Mouse (Mus musculus) layer of hippocampus, adult 8-10 months (tissue): Measurements from ENCODE around the gene Atrnl1. TPM values are rescaled to one million over a fixed set of nuclear protein-coding genes. Genes with fewer than 3 reads are reported as not detected.
A peak's percentile ranks its signal among the peaks of the same experiment; 100 is the strongest.
"Not testable (repeated sequence)": the region's sequence is repeated elsewhere in the genome, so short reads cannot be mapped to it uniquely, and the experiment has no call there.

ENCODE experiments used
- DNase-seq, 2 experiments: peaks; one replicate each; pipeline ENCODE4 v3.0.0; 2022; ENCODE audit warnings: low spot score in 2 of 2
- total RNA-seq, 4 experiments: library from RNA; stranded (reverse); gene quantifications; 2 replicates each; pipeline ENCODE4 v1.2.4; 2022

The Atrnl1 gene
- total RNA-seq, 4 experiments from 2014 or later, result 60.7 to 70.3 (median 65.2) TPM

DNA sequence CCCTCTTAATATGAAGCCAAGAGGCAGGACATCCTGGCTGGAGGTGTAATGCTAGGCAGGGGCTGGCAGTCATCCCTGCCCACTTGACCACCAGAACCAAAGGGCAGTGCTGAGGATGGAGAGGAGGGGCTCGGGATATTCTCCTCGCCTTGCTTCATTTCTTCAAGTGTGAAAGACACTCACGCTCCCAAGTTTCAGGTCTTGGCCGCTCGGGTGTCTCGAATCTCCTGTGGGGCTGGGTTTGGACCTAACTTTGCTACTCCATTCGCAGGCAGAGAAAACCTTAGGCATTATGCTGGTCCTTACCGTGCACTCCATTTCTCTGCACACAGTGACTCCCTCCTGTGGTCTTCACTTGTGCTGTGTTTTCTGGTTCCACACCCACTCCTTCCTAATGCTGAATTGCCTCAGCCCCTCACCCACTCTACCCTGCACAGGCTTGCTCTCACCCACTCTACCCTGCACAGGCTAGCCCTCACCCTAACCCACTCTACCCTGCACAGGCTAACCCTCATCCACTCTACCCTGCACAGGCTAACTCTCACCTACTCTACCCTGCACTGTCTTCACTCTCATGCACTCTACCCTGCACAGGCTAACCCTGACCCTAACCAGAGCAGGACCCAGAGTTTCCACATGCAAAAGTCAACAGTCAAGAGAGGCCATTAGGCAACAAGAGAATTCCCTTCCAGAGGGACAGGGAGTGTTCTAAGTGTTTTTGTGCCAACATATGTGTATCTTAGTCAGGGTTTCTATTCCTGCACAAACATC is 410.9 kb downstream of the Atrnl1 start:
- DNase-seq, result no peak

DNA sequence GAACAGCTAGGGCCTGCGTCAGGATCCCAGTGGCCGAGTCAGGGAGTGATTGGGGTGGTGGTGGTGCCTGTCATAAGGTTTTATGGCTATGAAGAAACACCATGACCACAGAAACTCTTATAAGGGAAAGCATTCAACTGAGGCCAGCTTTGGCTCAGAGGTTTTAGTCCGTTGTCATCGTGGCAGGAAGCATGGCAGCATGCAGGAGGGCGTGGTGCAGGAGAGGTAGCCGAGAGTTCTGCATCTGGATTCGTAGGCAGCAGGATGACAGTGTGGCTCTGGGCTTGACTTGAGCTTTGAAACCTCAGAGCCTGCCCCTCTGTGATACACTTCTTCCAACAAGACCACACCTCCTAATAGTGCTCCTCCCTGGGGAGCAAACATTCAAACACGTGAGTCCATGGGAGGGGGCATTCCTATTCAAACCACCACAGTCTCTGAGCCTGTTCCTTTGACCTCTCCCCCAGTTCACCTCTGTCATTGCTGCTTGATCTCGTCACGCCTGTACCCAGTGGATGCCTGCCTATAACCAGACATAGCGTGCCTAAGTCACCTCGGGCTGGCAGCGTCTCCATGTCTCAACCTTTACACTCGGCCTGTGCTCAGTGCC is 412.5 kb downstream of the Atrnl1 start:
- DNase-seq, result no peak

GRCm38 (mm10) chr19:58025053-58025452 is 414.2 kb downstream of the Atrnl1 start:
- peak in 1 of 2 experiments; percentile 20 for DNase-seq

DNA sequence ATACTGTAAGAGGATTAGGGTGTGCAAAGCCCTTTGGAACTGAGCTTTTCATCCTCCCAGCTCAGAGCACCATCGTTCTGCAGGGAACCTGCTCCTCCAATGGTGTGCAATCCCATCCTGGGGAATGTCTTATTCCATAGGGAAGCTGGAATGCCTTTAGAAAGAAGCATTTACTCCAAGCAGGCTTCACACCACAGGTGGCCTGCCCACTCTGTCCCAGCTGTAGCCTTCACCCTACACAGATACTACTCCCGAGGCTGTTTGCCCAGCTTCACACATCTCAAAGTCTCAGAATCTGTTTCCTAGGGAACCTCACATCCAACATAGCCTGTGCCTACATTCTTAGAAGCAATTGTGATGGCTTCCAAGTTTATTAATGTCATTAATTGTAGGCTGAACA is 418.8 kb downstream of the Atrnl1 start:
- peak; percentile 18 to 43 for DNase-seq

DNA sequence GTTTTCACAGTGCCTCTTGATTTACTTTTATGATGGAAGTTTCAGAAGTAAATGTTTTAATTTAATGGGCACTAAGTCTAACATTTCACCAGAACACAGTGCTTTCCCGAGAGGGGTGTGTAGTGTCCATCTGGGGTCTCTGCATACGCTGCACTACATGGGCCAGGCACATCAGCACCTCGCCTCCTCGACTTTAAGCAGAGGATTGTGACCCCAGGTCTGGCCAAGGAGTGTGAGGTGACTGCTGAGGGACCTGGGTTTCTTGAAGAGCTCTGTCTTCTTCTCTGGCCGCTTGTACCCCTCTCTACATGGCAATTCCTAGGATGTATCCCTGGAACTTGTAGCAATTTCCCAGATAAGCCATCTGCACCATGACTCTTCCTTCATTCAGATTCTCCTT is 422.4 kb downstream of the Atrnl1 start:
- DNase-seq, result no peak

DNA sequence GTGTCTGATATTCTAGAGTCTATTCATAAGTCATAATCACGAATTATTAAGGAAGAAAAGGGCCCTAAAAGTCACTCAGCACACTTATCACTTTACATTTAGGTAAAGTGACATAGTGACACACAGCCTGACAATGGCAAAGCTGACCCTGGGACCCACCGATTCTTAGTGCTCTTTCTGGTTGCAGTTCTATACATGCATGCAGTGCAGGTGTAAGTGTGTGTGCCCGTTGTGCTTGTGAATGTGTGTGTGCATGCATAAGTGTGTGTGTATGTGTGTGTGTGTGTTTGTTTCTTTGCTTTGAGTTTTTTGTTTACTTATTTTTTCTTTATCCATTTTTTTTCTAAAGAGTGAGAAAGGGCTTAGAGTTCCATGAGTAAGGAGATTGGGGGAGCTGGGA is 425.3 kb downstream of the Atrnl1 start:
- DNase-seq, result no peak

DNA sequence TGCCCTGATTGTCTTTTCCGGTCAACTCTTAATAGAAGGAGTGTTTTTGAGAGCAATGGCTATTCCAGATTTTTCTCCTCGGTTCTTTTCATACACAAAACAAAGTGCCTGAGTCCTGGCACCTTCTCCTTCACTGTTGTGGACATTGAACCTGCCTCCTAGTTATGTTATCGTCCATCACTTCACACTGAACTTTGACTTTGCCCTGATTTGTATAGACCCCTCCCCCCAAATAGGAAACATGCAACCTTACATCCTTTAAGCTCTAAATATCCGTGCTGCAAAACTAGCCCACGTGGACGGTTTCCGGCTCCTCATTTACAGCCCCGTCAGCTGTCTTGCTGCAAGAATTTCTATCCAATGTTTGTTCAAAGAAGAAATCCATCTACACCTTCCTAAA is 432.3 kb downstream of the Atrnl1 start:
- no peak for DNase-seq

- no peak for DNase-seq
Observed at GRCm38 (mm10) chr19:58043550-58043949, 432.7 kb downstream of the Atrnl1 start.

DNA sequence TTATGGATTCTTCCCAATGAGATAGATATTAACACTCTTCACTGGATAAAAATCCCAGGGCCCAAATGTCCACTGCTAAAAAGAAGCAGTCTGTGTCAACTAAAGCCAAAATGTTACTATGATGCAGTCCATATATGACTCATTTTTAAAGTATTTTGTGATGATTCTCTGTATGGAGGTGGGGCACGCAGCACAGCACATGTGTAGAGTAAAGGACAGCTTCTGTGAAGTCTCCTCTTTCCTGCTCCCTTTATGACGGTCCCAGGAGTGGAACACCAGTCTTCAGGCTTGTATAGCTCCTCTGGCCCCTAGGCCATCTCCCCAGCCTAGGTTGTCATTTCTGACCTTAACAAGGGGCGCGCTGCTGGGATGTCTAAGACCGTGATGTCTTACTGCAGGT is 434.0 kb downstream of the Atrnl1 start:
- DNase-seq, result no peak

DNA sequence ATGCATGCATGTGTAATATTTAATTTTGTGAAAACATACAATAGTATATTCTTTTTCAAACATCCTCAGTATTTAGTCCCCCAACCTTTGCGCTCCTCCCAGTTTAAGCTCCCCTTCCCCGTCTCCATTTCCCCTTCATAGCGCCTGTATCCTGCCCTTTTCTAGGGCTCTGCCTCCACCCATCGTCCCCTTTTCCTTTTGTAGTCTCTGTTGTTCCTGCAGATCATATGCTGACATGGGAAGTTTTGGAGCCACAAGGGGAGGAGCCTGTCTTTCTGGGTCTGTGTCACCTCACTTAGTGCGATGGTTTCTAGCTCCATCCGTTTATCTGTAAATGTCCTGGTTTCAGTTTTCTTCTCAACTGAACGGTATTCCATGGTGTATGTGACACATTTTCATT is 435.8 kb downstream of the Atrnl1 start:
- no peak for DNase-seq

DNA sequence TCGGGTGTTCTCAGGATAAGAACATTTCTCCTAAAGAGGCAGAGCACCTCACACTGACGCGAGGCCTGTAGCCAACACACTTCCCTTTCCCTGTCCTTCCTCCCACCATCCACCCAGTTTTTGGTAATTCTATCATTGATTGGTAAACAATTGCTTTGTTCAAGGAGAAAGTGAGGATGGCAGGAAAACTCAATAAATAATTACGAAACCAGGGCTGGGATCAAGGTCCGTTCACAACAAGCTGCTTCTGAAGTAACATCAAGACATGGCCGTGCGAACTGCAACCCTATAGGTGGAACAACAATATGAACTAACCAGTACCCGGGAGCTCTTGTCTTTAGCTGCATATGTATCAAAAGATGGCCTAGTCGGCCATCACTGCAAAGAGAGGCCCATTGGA is 439.6 kb downstream of the Atrnl1 start:
- DNase-seq, result not testable (repeated sequence)

- no peak for DNase-seq
Observed at GRCm38 (mm10) chr19:58050986-58051385, 440.2 kb downstream of the Atrnl1 start.

- no peak for DNase-seq
Observed at GRCm38 (mm10) chr19:58051905-58052304, 441.1 kb downstream of the Atrnl1 start.

DNA sequence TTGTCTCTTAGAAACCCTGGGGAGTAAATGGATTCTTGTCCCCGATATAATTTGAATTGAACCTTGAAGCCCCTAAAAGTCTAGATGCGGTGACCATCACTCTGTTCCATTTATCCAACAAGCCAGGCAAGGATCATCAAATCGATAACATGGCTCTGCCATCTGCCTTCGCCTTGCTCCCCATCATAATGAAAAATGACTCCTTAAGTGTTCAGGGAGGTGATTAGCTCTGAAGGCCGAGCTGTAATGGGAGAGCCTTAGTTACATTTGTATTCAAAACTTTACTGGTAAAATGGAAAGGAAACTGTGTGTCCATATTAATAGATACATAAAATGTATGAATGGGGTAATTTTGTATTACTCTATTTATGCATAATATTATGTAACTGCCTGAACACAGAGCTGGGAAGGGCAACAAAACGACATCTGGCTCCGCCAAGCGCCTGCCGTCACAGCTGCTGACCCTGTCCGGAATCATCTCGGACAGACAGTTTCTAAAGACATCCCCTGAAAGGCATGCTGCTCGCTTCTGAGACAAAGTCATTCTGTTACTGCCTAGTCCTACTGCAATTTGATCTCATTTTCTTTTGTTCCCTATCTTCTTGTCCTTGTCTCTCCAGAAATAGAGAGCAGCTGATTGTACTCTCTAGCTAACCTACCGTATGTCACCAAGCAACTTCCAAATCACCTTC is 441.8 kb downstream of the Atrnl1 start:
- no peak for DNase-seq

DNA sequence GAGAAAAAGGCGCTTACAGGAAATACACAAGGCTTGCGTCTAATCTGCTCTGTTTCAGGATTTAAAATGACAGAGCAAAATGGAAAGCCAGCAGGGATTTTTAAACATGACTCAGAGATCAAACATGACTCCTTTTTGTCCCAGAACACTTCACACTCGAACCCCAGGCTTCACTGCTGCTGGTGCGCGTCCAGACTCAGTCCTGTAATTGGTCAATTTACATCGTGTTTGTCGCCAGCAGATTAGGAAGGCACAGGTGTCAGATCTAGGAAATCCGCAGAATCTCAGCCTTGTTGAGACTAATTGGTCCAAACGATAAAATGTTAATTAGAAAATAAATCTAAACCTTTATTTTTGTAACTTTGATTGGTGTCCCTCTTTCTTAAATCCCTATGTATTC is 448.9 kb downstream of the Atrnl1 start:
- DNase-seq, result no peak

GRCm38 (mm10) chr19:58060199-58060853 is 449.5 kb downstream of the Atrnl1 start:
- DNase-seq, result no peak

DNA sequence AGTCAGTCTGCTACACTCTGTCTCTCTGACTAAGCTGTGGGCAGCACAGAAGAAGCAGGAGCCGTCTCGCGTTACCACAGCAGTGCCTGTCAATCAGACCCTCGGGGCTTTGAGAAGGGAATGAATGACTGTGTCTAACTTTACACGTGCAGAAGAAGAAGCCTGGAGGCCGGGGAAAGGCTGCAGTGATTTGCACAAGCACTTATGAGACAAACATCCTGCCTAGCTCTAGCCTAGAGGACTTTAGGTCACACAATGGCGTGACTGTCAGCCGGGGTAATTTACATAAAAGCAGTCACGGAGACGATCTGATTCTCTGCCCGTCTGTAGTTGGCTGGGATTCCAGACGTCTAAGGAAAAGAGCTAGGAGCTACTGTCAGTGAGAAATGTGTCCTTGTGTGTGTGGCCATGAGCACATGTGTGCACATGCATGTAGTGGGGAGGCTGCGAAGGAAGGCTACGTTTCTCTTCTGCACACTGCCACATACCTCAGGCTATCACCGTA is 450.1 kb downstream of the Atrnl1 start:
- DNase-seq, result no peak

GRCm38 (mm10) chr19:58061933-58062332 is 451.1 kb downstream of the Atrnl1 start:
- DNase-seq, result no peak

DNA sequence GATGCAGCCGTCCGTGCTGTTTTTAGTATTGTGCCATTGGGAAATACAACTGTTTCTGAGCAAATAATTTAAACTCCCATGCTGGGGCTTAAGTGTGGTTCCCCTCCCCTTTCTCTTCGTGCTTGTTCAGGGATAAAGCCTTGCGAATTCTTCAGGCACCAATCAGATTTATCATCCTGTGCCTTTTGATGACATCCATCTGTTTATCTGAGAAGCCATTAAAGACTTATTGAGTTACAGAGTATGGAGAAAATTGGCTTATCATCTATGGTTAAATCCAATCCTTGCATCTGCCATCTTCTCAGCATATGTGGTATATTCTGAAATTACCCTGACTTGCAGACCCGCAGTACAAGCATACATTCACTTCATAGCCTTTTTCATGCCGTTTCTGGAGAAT is 452.7 kb downstream of the Atrnl1 start:
- DNase-seq, result no peak

DNA sequence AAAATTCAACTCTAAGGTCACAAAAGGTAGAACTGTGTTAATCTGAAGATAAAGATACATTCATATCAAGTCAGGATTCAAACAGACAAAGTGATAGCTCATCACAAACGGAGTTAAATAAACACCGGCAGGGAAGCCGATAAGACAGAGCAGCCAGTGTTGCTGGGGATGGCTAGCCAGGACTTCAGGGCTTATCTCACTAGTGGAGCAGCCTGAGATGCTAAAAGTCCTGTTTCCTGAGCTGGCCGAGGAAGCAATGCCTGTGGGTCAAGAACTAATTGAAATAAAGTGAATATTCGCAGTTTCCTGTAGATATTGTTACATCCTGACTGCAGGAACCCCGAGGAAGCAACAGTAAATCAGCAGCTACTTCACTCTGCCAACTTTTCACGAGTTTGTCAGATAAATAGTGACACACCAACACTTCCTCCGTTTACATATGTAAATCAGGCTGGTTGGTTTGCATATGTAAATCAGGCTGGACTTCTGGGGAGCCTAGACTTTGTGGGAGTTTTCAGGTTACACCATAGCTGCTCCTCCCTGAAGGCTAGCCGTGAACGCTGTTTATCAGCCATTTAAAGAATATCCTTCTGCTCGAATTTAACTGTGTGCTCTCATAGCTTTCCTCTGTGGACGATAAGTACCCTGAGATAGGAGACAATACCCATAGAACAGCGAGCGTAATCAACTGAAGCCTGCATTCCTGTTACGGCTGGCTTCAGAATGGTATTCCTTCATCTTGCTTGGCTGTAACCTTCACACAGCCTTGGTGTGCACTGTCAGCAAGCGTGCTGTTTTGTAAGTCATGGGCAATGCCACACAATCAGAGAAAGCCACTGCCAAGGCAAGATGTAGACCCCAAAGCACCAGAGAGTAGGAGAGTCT is 453.5 kb downstream of the Atrnl1 start:
- no peak for DNase-seq

GRCm38 (mm10) chr19:58065001-58065314 is 454.1 kb downstream of the Atrnl1 start:
- no peak for DNase-seq
